Mouse (Mus musculus): ENCODE results near the gene Myo18a.

Myo18a gene

DNA sequence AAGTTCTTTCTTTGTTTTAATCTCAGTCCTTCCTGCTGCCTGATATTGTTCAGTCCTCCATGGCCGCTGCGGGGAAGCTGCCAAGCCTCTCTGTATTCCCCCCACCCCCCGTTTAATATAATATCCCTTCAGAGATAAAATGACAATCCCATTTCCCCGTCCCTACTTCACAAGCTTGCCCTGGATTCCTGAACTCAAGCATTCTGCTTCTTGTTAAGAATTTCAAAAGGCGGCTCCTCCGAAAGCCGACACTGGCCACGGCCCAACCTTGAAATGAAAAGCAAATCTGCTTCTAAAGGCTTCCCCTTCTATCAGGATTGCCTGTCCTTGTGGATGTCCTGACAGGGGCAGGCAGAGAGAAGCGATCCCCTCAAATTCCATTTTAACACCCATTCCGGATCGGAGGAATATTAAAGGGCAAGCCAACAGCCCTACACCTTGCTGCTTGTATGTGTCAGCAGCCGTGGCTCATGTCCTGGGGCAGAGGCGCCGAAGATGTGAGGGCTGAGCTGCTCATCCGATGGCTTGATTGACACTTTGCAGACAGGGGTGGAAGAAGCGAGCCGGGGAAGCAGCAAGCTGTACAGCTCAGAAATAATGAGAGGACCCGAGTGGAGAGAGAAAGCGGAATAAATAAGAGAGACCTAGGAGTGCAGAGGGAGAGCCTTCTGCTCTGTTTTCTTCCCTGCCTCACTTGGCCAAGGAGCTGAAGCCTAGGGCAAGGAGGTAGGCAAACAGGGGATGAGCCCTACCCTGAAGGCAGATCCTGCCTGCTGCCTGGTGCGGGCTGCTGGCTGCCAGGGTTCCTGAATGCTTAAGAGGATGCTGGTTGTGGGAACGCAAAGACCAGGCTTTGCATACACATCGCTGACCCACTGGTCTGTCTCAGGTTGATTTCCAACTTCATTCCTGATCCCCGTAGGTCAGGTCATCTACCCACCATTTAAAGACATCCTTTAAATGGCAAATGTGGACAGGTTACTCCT, 134.1 kb downstream of the Myo18a start:
- DNase-seq (ENCODE audit: low spot score in 2 of 2), result no peak

DNA sequence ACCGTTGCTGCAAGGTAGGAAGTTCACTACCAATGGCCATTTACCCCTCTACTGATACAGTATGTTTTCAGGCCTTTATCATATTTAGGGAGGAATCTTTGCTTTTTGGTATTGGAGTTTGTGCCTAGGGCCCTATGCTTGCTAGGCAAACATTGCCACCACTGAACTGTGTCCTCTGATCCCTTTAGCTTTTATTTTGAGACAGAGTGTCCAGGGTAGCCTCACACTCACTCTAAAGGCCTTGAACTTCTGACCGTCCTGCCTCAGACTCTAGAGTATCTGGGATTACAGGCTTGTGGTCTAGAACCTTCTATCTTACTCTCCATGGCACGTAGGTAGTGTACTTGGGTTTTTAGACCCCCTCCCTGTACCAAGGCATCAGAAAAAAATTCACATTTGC, 137.1 kb downstream of the Myo18a start:
- no peak for DNase-seq (ENCODE audit: low spot score in 2 of 2)

DNA sequence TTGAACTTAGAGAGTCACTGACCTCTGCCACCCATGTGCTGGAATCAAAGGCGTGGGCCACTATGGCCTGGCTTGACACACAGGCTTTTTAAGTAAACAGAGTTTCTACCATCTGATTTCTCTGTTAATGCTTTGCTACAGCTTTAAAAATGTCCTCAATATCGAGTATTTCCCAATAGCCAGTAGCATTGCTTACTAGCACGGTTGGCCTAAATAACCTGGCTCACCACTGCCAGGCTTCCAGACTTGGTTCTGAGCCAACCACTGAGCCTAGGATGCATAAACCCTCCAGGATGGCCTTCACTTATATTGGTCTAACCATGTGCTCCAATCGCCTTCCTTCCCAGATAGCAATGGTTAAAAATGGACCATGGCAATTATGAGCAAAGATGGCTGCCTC, 137.7 kb downstream of the Myo18a start:
- no peak for DNase-seq (ENCODE audit: low spot score in 2 of 2)

- DNase-seq (ENCODE audit: low spot score in 2 of 2), result no peak
These were observed 138.3 kb downstream of the Myo18a start for GRCm38 (mm10) chr11:77901366-77901765.

DNA sequence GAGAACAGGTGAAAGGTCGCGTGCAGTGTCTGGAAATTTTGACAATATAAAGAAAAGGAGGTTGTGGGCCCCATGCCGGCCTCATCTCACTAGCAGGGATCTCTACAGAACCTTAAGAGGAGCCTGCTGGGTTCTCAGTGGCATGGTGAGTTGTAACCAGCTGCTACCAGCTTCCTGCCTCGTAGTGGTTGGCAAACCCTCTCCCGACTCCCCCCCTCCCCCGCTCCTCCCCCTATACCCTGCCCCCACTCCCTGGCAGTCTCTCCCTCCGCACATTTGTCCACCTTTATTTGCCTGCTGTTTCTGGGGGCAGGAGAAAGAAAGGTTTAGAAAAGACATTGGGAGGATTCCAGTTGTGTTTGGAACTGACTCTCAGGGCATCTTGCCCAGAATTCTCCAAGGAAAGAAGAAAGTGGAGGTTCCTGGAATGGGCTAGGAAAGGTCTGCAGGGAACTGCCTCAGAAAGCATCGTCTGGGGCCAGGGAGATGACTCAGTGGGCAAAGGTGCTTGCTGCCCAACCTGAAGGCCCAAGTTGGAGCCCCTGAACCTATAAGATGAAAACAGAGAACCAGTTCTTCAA, 138.8 kb downstream of the Myo18a start:
- DNase-seq (ENCODE audit: low spot score in 2 of 2), result no peak

DNA sequence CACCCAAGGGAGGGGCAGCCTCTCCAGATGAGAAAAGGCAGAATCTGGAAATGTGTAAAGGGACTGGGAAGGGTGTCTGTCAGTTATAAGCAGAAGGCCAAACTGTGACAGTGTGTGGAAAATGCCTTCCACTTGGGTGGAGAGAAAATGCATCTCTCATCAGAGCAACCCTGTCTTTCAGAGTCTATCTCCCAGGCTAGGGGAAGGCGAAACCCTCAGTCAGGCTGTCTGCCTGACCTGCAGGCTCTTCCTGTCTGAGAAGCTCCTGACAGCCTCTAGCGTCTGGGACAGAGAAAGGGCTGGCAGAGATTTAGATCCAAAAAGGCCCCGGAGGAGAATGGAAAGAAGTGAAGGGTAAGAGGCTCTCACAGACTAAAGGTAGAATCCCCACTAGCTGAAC, 140.7 kb downstream of the Myo18a start:
- DNase-seq (ENCODE audit: low spot score in 2 of 2), result no peak

DNA sequence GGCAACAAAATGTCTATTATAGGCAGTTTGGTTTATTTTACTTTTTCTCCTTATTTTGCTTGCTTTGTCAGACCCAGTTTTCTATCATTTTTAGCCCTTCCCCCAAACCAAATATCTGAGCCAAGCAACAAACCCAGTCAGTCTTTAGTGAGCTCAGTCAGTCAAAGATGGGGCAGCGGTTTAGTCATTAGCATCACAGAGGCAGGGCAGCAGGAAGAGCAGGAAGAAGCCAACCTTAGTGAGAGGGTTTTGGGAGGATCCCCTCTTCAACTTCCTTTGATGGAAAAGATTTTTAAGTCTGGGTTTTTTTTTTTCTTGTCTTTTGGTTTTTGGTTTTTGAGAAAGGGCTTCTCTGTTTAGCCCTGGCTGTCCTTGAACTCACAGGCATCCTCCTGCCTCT, 141.7 kb downstream of the Myo18a start:
- no peak for DNase-seq (ENCODE audit: low spot score in 2 of 2)

DNA sequence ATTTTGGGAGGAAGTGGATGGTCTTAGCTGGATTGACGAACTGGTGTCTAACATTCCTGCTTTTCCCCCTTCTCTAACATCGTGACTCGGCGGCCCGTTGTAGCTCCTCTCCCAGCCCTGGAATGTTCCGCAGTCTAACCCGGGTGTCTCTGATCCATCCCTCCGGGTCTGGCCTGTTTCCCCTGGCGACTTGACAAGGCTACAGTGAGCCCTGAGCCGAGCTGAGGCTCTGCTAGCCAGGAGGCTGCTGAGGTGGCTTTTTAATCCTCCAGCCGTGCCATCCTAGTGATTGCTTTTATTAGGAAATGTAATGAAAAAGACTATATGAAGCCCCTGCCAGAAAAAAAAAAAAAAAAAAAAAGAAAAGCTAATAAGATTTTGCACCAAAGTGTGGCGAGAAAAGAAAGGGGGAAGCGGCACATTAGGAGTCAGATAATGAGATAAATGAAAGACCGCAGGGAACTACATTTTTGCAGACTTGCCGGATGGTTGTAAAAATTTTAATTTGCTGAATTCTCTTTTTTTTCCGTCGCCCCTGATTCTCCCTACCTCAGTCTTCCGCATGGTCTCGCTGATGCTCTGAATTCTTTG, 143.1 kb downstream of the Myo18a start:
- no peak for DNase-seq (ENCODE audit: low spot score in 2 of 2)

DNA sequence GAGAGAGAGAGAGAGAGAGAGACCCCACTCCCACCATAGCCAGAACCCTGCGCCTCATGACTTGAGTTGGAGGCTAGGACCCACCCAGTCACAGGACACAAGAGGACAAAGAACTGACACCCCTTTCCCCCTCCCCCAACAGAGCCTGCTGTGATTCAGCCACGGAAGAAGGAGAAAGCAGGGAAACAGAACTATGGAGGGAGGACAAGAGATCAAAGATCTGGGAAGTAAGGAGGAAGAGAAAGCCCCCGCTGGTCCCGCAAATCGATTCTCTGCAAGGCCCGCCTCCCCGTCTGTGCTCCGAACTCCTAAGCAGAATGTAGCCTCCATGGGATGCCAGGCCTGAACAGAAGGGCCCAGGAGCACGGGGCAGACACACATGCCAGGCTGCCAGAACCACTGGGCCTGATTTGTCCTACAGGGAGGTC, 143.7 kb downstream of the Myo18a start:
- no peak for DNase-seq (ENCODE audit: low spot score in 2 of 2)

DNA sequence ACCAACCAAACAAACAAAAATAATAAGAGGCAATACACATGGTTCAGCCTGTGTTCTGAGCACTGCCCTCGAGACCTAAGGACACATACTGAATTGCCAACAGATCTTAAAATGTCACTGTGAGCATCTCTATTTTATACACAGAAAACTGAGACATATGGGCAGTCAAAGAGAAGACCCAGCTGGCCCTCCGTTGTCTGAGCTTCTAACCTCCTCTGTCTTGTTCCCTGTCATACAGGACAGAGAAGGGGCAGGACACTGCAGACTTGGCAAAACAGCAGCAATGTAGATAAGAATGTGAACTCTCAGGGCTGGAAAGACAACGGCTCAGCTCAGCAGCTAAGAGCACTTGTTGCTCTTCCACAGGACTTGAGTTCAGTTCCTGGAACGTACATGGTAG, 145.4 kb downstream of the Myo18a start:
- no peak for DNase-seq (ENCODE audit: low spot score in 2 of 2)

DNA sequence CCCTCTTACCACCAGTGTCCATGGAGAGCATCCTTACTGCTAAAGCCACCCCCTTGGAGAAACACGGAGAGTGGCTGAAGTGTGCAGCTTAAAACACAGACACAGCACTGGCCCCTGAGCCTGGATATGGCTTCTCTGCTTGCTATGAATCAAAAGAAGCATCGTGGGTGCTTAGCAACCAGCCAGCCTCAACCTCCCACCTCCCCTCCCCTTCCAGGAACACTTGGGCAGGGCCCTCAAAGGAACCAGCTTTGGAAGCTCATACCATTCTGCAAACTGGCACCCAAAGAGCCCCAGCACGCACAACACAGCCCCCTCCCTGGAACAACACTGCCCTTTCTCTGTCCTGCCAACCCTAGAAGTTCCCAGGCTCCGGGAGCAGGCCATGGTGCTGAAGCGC, 146.3 kb downstream of the Myo18a start:
- peak in 1 of 2 experiments; percentile 31 for DNase-seq (ENCODE audit: low spot score in 2 of 2)

- DNase-seq (ENCODE audit: low spot score in 2 of 2), result no peak
These were observed 146.7 kb downstream of the Myo18a start for GRCm38 (mm10) chr11:77909776-77910175.

DNA sequence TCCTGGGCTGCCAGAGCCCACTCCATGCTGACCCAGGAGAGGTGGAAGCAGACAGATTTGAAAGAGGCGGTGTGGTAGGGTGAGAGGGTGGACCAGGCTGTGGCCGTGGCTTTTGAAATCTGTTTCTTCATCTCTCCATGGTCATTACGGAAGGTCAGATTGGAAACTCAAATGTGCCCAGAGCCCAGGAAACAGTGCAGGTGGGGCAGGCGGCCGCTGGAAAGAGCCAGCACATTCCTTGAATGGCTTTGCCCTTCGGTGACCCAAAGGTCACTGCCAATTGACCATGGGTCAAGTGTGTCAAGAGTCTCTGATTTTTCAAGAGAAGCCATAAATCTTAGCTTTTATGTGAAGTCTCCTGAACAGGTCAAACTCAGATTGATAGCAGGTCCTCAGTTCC, 150.5 kb downstream of the Myo18a start:
- no peak for DNase-seq (ENCODE audit: low spot score in 2 of 2)

DNA sequence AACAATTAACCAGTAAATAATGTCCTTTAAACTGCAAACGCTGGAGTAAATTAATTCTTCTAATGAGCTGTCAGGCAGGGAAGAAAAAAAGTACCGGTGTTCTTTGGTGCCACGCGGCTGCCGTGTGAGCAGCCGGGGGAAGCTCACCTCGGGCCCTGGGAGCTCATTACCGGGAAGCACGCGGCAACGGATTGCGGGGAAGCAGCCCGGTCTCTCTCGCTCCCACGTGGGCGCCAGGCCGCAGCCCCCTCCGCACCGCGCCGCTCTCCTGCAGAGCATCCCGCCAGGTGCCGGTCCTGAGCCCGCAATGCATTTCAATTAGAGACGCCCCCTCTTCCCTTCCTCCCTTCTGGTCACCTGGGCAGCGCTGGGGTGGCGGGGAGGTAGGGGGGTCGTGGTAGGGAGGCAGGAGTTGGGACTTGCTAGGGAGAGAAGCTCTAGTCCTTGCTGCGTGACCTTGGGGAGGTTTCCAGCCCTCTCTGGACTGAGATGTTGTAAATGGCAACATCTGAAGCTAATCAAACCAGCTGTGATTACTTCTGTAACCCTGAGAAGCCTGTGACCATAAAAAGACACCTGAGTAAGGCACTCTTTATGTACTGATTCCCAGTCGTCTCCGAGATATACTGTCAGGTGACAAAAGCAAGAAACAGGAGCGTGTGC, 151.7 kb downstream of the Myo18a start:
- no peak for DNase-seq (ENCODE audit: low spot score in 2 of 2)

All from frontal cortex, postnatal 10 days (tissue).